Mouse (Mus musculus): ENCODE data around the gene Srbd1. TPM values are rescaled to one million over a fixed set of nuclear protein-coding genes. Genes with fewer than 3 reads are reported as not detected.

The Srbd1 gene
- polyA plus RNA-seq, 1 experiment, result 2.9 TPM

- Histone ChIP-seq H3K4me1 (ENCODE audit: control insufficient read depth, insufficient read depth, low read length) (no peaks in the 10 kb centered on the region), H3K4me3 (replicated peaks; ENCODE audit: extremely low read depth, low read depth, low read length) (no peak overlapping the region)
- 17% methylated on average over 5 of the region's 5 CpGs for WGBS
- peak; percentile 40 for DNase-seq
- no peak for TF ChIP-seq POLR2A (IDR thresholded peaks at IDR 0.05; ENCODE audit: borderline replicate concordance, extremely low read depth, low read depth, low read length)
- TF ChIP-seq CTCF (IDR thresholded peaks at IDR 0.05; ENCODE audit: insufficient read depth, low read length), result no peak
Measured at GRCm38 (mm10) chr17:86150867-86151348, 5.9 kb upstream of the Srbd1 start.

DNA sequence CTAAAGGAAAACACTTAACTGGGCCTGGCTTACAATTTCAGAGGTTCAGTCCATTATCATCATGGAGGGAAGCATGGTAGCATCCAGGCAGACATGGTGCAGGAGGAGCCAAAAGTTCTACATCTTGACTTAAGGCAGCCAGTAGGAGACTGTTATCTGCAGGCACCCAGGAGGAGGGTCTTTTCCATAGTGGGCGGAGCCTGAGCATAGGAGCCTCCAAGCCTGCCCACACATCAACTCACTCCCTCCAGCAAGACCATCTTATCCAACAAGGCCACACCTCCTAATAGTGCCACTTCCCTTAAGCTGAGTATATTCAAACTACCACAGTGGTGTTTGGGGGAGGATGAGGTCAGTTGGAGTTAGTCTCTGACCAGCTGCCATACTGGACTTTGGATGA, 4.8 kb upstream of the Srbd1 start:
- no peak for DNase-seq
- TF ChIP-seq CTCF (IDR thresholded peaks at IDR 0.05; ENCODE audit: insufficient read depth, low read length) (no peak), POLR2A (IDR thresholded peaks at IDR 0.05; ENCODE audit: borderline replicate concordance, extremely low read depth, low read depth, low read length) (no peak)
- WGBS, result 87% methylated on average over 1 of the region's 1 CpGs
- Histone ChIP-seq H3K4me1 (ENCODE audit: control insufficient read depth, insufficient read depth, low read length) (peaks cover 2% of the 10 kb centered on the region; the same call in 1 of the 2 replicates), H3K4me3 (replicated peaks; ENCODE audit: extremely low read depth, low read depth, low read length) (no peak overlapping the region)

DNA sequence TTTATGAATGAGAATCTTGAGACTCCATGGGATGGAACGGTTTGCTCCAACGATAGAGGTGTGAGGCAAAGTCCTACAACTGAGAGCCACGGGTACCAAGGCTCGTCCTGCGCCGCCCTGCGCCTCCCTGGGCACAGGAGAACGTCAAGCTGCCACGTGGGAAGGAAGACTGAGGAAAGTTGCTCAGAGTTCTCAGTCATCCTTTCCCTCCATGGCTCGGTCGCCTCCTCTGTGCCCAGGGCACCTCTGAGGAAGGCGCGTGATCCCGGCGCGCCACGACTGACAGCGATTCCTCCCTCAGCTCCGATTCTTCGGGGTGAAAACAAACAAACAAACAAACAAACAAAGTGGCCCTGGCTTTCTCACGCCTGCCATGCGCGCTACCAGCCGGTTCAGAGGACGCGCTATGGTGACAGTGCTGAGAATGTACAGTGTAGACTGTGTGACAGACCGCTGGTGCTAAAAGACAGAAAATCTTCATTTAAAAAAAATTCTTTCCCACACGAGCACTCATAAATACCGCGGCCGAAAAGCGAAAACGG, 367 bp downstream of the Srbd1 start:
- Histone ChIP-seq H3K4me3 (replicated peaks; ENCODE audit: extremely low read depth, low read depth, low read length) (peak overlapping the region; percentile 82), H3K4me1 (ENCODE audit: control insufficient read depth, insufficient read depth, low read length) (peaks cover 6% of the 10 kb centered on the region; the same call in 1 of the 2 replicates)
- DNase-seq, result no peak
- TF ChIP-seq POLR2A (IDR thresholded peaks at IDR 0.05; ENCODE audit: borderline replicate concordance, extremely low read depth, low read depth, low read length), result no peak
- no peak for TF ChIP-seq CTCF (IDR thresholded peaks at IDR 0.05; ENCODE audit: insufficient read depth, low read length)
- under 1% methylated on average over 33 of the region's 33 CpGs for WGBS

DNA sequence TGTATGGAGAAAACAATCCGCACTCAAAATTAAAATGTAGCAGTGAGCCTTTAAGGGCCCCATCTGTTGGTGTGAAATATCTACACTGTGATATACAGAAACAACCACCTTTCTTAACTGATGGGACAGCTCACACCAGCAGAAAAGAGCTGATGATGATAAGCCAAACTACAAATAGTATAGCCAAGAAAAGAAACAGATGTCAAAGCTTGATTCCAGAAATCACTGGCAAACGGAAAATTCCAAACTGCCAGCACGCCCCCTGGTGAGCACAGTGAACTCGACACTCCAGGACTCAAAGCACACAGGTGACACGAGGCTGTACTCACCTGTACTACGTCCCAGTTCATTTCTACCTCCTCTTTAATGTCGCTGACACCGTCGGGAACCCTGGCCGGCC, 9.1 kb downstream of the Srbd1 start:
- 77% methylated on average over 10 of the region's 10 CpGs for WGBS
- TF ChIP-seq CTCF (IDR thresholded peaks at IDR 0.05; ENCODE audit: insufficient read depth, low read length), result no peak

DNA sequence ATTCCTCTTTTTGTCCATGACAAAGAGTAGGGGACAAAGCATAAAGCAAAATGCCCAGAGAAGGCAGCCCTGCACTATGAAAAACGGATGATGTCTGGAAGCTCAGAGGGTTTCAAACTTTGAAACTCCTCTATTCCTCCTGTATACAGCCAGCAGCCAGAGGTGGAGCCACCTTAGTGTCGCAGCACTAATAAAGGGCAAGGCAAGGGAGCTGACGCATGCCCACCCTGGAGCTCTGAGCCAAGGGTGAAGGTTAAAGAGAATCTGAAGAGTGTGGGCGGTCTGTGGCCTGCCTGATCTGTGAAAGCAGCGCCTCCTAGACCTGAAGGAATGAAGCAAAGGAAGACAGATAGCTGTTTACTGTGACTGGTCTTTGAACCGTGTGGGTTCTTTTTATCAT, 10.5 kb downstream of the Srbd1 start:
- DNase-seq, result no peak
- WGBS, result 79% methylated on average over 6 of the region's 6 CpGs

More for the DNA sequence above, 9.1 kb downstream of the Srbd1 start:
- no peak for DNase-seq
- Histone ChIP-seq H3K4me3 (replicated peaks; ENCODE audit: extremely low read depth, low read depth, low read length) (no peak overlapping the region), H3K4me1 (ENCODE audit: control insufficient read depth, insufficient read depth, low read length) (no peaks in the 10 kb centered on the region)

DNA sequence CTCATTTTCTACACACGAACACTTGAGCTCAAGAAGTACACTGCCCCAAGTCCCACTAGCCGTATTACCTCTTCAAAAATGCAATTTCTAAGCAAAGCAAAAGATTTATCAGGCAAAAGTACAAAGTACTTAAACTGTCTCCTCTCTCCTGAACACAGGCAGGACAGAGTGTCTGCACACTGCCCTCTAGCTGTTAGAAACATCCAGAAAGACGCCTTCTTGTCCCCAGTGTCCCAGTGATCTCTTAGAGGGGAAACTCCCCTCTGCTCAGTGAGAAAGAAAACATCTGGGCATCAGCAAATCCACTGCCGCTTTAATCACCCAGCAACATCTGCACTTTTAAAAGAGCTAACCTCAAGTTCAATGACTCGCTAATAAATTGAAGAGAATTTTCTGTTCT, 12.4 kb downstream of the Srbd1 start:
- DNase-seq, result no peak
- TF ChIP-seq CTCF (IDR thresholded peaks at IDR 0.05; ENCODE audit: insufficient read depth, low read length) (no peak), POLR2A (IDR thresholded peaks at IDR 0.05; ENCODE audit: borderline replicate concordance, extremely low read depth, low read depth, low read length) (no peak)
- Histone ChIP-seq H3K4me1 (ENCODE audit: control insufficient read depth, insufficient read depth, low read length) (no peaks in the 10 kb centered on the region), H3K4me3 (replicated peaks; ENCODE audit: extremely low read depth, low read depth, low read length) (no peak overlapping the region)
- 76% methylated on average over 5 of the region's 5 CpGs for WGBS

More for the DNA sequence above, 10.5 kb downstream of the Srbd1 start:
- TF ChIP-seq CTCF (IDR thresholded peaks at IDR 0.05; ENCODE audit: insufficient read depth, low read length) (no peak), POLR2A (IDR thresholded peaks at IDR 0.05; ENCODE audit: borderline replicate concordance, extremely low read depth, low read depth, low read length) (no peak)
- Histone ChIP-seq H3K4me1 (ENCODE audit: control insufficient read depth, insufficient read depth, low read length) (no peaks in the 10 kb centered on the region), H3K4me3 (replicated peaks; ENCODE audit: extremely low read depth, low read depth, low read length) (no peak overlapping the region)

DNA sequence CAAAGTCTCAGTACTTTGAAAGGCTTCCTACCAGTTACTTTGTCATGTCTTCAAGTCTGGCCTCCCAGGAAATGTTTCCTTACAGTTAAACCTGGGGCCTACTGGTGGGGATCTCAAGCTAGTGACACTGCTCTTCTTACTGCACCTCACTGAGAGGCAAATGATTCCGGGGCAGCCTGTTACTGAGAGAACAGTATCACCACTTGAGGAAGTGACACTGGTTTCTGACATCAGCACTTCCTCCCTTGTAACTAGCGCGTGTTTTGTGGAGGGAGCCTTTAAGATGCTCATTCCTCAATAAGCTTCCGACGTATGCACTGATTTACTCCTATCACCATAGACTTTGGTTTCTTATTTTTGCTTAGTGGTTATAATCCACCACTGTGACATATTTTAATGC, 16.8 kb downstream of the Srbd1 start:
- no peak for DNase-seq
- no peaks in the 10 kb centered on the region for H3K4me1 ChIP-seq (ENCODE audit: control insufficient read depth, insufficient read depth, low read length)
- H3K4me3 ChIP-seq (replicated peaks; ENCODE audit: extremely low read depth, low read depth, low read length), result no peak overlapping the region
- WGBS, result 79% methylated on average over 5 of the region's 5 CpGs
- TF ChIP-seq CTCF (IDR thresholded peaks at IDR 0.05; ENCODE audit: insufficient read depth, low read length) (no peak), POLR2A (IDR thresholded peaks at IDR 0.05; ENCODE audit: borderline replicate concordance, extremely low read depth, low read depth, low read length) (no peak)

DNA sequence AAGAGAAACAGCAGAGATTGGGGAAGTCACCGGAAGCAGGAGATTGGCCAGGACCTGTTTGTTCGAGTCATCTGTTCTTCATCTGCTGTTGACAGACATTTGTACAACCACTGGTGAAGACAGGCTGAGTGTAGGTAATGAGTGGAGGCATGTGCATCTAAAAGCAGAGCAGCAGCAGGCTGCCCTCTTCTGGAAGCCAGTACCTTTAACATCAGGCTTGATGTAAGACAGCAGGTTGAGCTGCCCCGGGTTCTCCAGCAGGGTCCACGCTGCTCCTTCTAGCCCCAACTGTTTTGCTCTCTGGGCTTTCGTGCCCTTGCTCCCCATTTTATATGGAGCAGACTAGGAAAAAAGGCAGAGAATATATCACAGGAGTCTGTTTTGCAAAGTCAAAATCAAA, 19.1 kb downstream of the Srbd1 start:
- WGBS, result 81% methylated on average over 5 of the region's 5 CpGs
- Histone ChIP-seq H3K4me3 (replicated peaks; ENCODE audit: extremely low read depth, low read depth, low read length) (no peak overlapping the region), H3K4me1 (ENCODE audit: control insufficient read depth, insufficient read depth, low read length) (no peaks in the 10 kb centered on the region)
- no peak for TF ChIP-seq POLR2A (IDR thresholded peaks at IDR 0.05; ENCODE audit: borderline replicate concordance, extremely low read depth, low read depth, low read length)
- TF ChIP-seq CTCF (IDR thresholded peaks at IDR 0.05; ENCODE audit: insufficient read depth, low read length), result no peak
- DNase-seq, result no peak

GRCm38 (mm10) chr17:86123146-86123545, 21.8 kb downstream of the Srbd1 start:
- WGBS, result 92% methylated on average over 3 of the region's 3 CpGs

DNA sequence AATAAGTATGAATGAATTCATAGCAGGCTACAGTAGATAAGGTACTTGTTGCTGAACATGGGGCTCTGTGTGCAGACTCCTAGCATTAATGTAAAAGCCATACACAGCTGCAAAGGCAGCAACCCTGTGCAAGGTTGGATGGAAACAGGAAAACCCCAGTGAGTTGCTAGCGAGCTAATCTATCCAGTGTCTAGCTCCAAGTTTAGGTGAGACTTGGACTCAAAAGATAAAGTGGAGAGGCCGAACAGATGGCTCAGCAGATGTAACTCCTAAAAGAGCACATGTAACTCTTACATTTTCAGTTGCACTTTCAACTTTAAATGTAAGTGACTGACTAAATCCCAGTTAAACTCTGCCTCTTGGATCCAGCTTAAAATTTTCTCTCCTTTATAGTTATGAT, 48.1 kb downstream of the Srbd1 start:
- TF ChIP-seq CTCF (IDR thresholded peaks at IDR 0.05; ENCODE audit: insufficient read depth, low read length) (no peak), POLR2A (IDR thresholded peaks at IDR 0.05; ENCODE audit: borderline replicate concordance, extremely low read depth, low read depth, low read length) (no peak)
- no peaks in the 10 kb centered on the region for H3K4me1 ChIP-seq (ENCODE audit: control insufficient read depth, insufficient read depth, low read length)
- DNase-seq, result no peak
- H3K4me3 ChIP-seq (replicated peaks; ENCODE audit: extremely low read depth, low read depth, low read length), result no peak overlapping the region
- 88% methylated on average over 2 of the region's 2 CpGs for whole genome bisulfite sequencing

More at GRCm38 (mm10) chr17:86123146-86123545, 21.8 kb downstream of the Srbd1 start:
- no peak for DNase-seq
- Histone ChIP-seq H3K4me1 (ENCODE audit: control insufficient read depth, insufficient read depth, low read length) (no peaks in the 10 kb centered on the region), H3K4me3 (replicated peaks; ENCODE audit: extremely low read depth, low read depth, low read length) (no peak overlapping the region)
- TF ChIP-seq CTCF (IDR thresholded peaks at IDR 0.05; ENCODE audit: insufficient read depth, low read length) (no peak), POLR2A (IDR thresholded peaks at IDR 0.05; ENCODE audit: borderline replicate concordance, extremely low read depth, low read depth, low read length) (no peak)
